Mouse (Mus musculus): ENCODE data around the gene Taz.

DNA sequence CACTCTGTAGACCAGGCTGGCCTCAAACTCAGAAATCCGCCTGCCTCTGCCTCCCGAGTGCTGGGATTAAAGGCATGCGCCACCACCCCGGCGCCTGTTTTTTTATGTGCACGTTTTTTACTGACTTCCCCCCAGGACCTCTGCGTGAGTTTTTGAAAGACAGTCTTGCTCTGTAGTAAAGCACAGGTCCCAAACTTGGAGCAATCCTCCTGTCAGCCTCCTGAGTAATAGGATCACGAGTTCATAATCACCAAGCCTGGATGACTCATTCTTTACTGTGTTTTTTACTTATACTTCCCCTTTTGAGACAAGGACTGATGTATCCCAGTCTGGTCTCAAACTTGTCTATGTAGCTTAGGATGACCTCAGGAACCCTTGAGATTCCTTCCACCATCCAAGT lies 3.8 kb upstream of the Taz start:
- TF ChIP-seq CTCF (IDR thresholded peaks at IDR 0.05; ENCODE audit: extremely low read depth, insufficient read depth, insufficient read length, insufficient replicate concordance) (no peak), POLR2A (IDR thresholded peaks at IDR 0.05; ENCODE audit: low read depth, low read length) (no peak)

All from spleen, adult 2 months (tissue).